Mouse (Mus musculus) thymus, adult 2 months (tissue): ENCODE results near the gene Mfsd13b. TPM values are rescaled to one million over a fixed set of nuclear protein-coding genes. Genes with fewer than 3 reads are reported as not detected.
"Not testable (repeated sequence)": the region's sequence is repeated elsewhere in the genome, so short reads cannot be mapped to it uniquely, and the experiment has no call there.

Source experiments
- DNase-seq: peaks from one replicate; pipeline ENCODE4 v3.0.0; 2021
- H3K27ac ChIP-seq: fragments of 200-500 bp; 2 replicates; pipeline ENCODE4 v1.5.1; 2012; ENCODE audit warnings: low read length, control low read depth; ENCODE audit not compliant: control insufficient read depth, insufficient read depth
- H3K27me3 ChIP-seq: fragments of 200-500 bp; 2 replicates; pipeline ENCODE4 v1.6.1; 2012; ENCODE audit warnings: mild to moderate bottlenecking, low read length, moderate library complexity, mixed read lengths; ENCODE audit not compliant: control insufficient read depth, insufficient read depth
- H3K36me3 ChIP-seq: fragments of 200-500 bp; 2 replicates; pipeline ENCODE4 v1.6.1; 2012; ENCODE audit warnings: mild to moderate bottlenecking, low read length, moderate library complexity; ENCODE audit not compliant: control insufficient read depth, insufficient read depth
- H3K4me1 ChIP-seq: fragments of 200-500 bp; replicated peaks from 2 replicates; pipeline ENCODE4 v1.6.1; 2012; ENCODE audit warnings: low read length; ENCODE audit not compliant: control insufficient read depth, insufficient read depth
- H3K4me3 ChIP-seq: fragments of 200-500 bp; 2 replicates; pipeline ENCODE4 v1.5.1; 2012; ENCODE audit warnings: mild to moderate bottlenecking, low read length, control low read depth, moderate library complexity; ENCODE audit not compliant: control insufficient read depth, insufficient read depth
- CTCF ChIP-seq: fragments of 200-500 bp; IDR thresholded peaks from 2 replicates; pipeline ENCODE4 v1.5.1; 2012; ENCODE audit warnings: mild to moderate bottlenecking, control low read depth, low read length, moderate library complexity, borderline replicate concordance; ENCODE audit not compliant: control insufficient read depth, poor library complexity, insufficient read depth; ENCODE audit errors: extremely low read depth
- POLR2A ChIP-seq: fragments of 200-500 bp; IDR thresholded peaks from 2 replicates; pipeline ENCODE4 v1.6.1; 2012; ENCODE audit warnings: mild to moderate bottlenecking, low read length, control low read depth, moderate library complexity; ENCODE audit not compliant: control insufficient read depth, poor library complexity, insufficient read depth; ENCODE audit errors: extremely low read depth
- whole genome bisulfite sequencing: fragments of 180-500 bp; shearing (Covaris S2); methylation state at CpG from one replicate; pipeline ENCODE4 v1.1.7; 2018; 5-methylcytosine and 5-hydroxymethylcytosine counted together
- polyA plus RNA-seq: library from polyadenylated mRNA; depleted of rRNA; stranded (reverse); fragments of >200 nt; gene quantifications from 2 replicates; pipeline ENCODE4 v1.2.3, GENCODE M21; 2012

The Mfsd13b gene
- polyA plus RNA-seq, 1 experiment = 0.16 TPM

- Histone ChIP-seq H3K27ac (no peak overlapping the region), H3K36me3 (peaks cover 1% of the 10 kb centered on the region; the same call in 1 of the 2 replicates), H3K4me3 (no peak overlapping the region), H3K27me3 (no peaks in the 10 kb centered on the region), H3K4me1 (no peaks in the 10 kb centered on the region)
- WGBS = 90% methylated on average over 5 of the region's 5 CpGs
- no peak for DNase-seq
- TF ChIP-seq POLR2A (no peak), CTCF (no peak)
Observed at GRCm38 (mm10) chr7:120963126-120963525, 19.2 kb upstream of the Mfsd13b start.

GRCm38 (mm10) chr7:120969221-120969620 lies 13.1 kb upstream of the Mfsd13b start:
- Histone ChIP-seq H3K27me3 (no peaks in the 10 kb centered on the region), H3K36me3 (no peaks in the 10 kb centered on the region), H3K4me3 (no peak overlapping the region), H3K4me1 (no peaks in the 10 kb centered on the region), H3K27ac (no peak overlapping the region)
- DNase-seq = no peak
- WGBS = 83% methylated on average over 7 of the region's 7 CpGs
- TF ChIP-seq CTCF (no peak), POLR2A (no peak)

GRCm38 (mm10) chr7:120970112-120970511 lies 12.2 kb upstream of the Mfsd13b start:
- WGBS = 79% methylated on average over 5 of the region's 5 CpGs
- DNase-seq = no peak
- H3K27ac ChIP-seq = no peak overlapping the region
- TF ChIP-seq CTCF (no peak), POLR2A (no peak)
- H3K36me3 ChIP-seq = no peaks in the 10 kb centered on the region
- H3K27me3 ChIP-seq = no peaks in the 10 kb centered on the region
- no peaks in the 10 kb centered on the region for H3K4me1 ChIP-seq
- no peak overlapping the region for H3K4me3 ChIP-seq

- 88% methylated on average over 2 of the region's 2 CpGs for WGBS
- H3K4me3 ChIP-seq, H3K27me3 ChIP-seq, DNase-seq, H3K27ac ChIP-seq, H3K36me3 ChIP-seq, H3K4me1 ChIP-seq: not testable (repeated sequence)
Observed at GRCm38 (mm10) chr7:120972471-120972870, 9.8 kb upstream of the Mfsd13b start.

GRCm38 (mm10) chr7:120974001-120974400 lies 8.3 kb upstream of the Mfsd13b start:
- H3K27me3 ChIP-seq = no peaks in the 10 kb centered on the region
- 92% methylated on average over 3 of the region's 3 CpGs for WGBS

GRCm38 (mm10) chr7:120977063-120977462 lies 5.2 kb upstream of the Mfsd13b start:
- no peaks in the 10 kb centered on the region for H3K36me3 ChIP-seq
- no peak for DNase-seq
- peaks cover 3% of the 10 kb centered on the region; the same call in 1 of the 2 replicates for H3K4me1 ChIP-seq
- H3K27ac ChIP-seq = no peak overlapping the region
- H3K27me3 ChIP-seq = no peaks in the 10 kb centered on the region
- no peak overlapping the region for H3K4me3 ChIP-seq
- 63% methylated on average over 7 of the region's 7 CpGs for WGBS
- TF ChIP-seq POLR2A = no peak
- no peak for TF ChIP-seq CTCF

More at GRCm38 (mm10) chr7:120974001-120974400, 8.3 kb upstream of the Mfsd13b start:
- Histone ChIP-seq H3K36me3 (no peaks in the 10 kb centered on the region), H3K4me1 (no peaks in the 10 kb centered on the region), H3K4me3 (no peak overlapping the region), H3K27ac (no peak overlapping the region)
- DNase-seq = no peak
- no peak for TF ChIP-seq POLR2A
- TF ChIP-seq CTCF = no peak

- WGBS = 91% methylated on average over 4 of the region's 4 CpGs
- DNase-seq = no peak
- Histone ChIP-seq H3K27ac (no peak overlapping the region), H3K36me3 (no peaks in the 10 kb centered on the region), H3K27me3 (no peaks in the 10 kb centered on the region), H3K4me1 (peaks cover 5% of the 10 kb centered on the region; the same call in 1 of the 2 replicates), H3K4me3 (no peak overlapping the region)
- no peak for TF ChIP-seq POLR2A
- no peak for TF ChIP-seq CTCF
Observed at GRCm38 (mm10) chr7:120980041-120980440, 2.3 kb upstream of the Mfsd13b start.
